Mouse (Mus musculus) midbrain, embryonic 10.5 days (tissue): ENCODE results near the gene Ube2e1. TPM values are rescaled to one million over a fixed set of nuclear protein-coding genes. Genes with fewer than 3 reads are reported as not detected.

Experiments used
- DNase-seq: peaks from one replicate; pipeline ENCODE4 v3.0.0-alpha.2; 2017; ENCODE audit warnings: low spot score
- H3K27ac ChIP-seq: fragments of 300-500 bp; sonication (generic); replicated peaks from 2 replicates; pipeline ENCODE4 v1.5.1; 2016; ENCODE audit warnings: mild to moderate bottlenecking
- H3K27me3 ChIP-seq: fragments of 300-500 bp; sonication (generic); 2 replicates; pipeline ENCODE4 v1.6.1; 2016; ENCODE audit warnings: low read depth, mild to moderate bottlenecking; ENCODE audit not compliant: poor library complexity, severe bottlenecking
- H3K36me3 ChIP-seq: fragments of 300-500 bp; sonication (generic); 2 replicates; pipeline ENCODE4 v1.6.1; 2016; ENCODE audit warnings: mild to moderate bottlenecking, moderate library complexity
- H3K4me1 ChIP-seq: fragments of 300-500 bp; sonication (generic); 2 replicates; pipeline ENCODE4 v1.6.1; 2016
- H3K4me3 ChIP-seq: fragments of 300-500 bp; sonication (generic); 2 replicates; pipeline ENCODE4 v1.5.1; 2016; ENCODE audit warnings: mild to moderate bottlenecking, moderate library complexity
- H3K9me3 ChIP-seq: fragments of 300-500 bp; sonication (generic); replicated peaks from 2 replicates; pipeline ENCODE4 v1.6.1; 2016; ENCODE audit warnings: mild to moderate bottlenecking
- WGBS: fragments of 180-500 bp; shearing (Covaris S2); methylation state at CpG from one replicate; pipeline ENCODE4 v1.1.7; 2016; 5-methylcytosine and 5-hydroxymethylcytosine counted together
- polyA plus RNA-seq: library from polyadenylated mRNA; unstranded; fragments of >200 nt; fragmentation: Nextera tagmentation; extraction: Ambion mirVana; gene quantifications from 2 replicates; pipeline ENCODE4 v1.2.1, GENCODE M21; 2016

Gene Ube2e1
- polyA plus RNA-seq, 1 experiment from 2014 or later, result 174 TPM

- H3K36me3 ChIP-seq, result no peaks in the 10 kb centered on the region
- H3K27ac ChIP-seq, result no peak overlapping the region
- H3K4me3 ChIP-seq, result no peak overlapping the region
- H3K27me3 ChIP-seq, result no peaks in the 10 kb centered on the region
- no peaks in the 10 kb centered on the region for H3K9me3 ChIP-seq
- no peak for DNase-seq
- H3K4me1 ChIP-seq, result peaks cover 5% of the 10 kb centered on the region; the same call in 1 of the 2 replicates
- WGBS, result 76% methylated on average over 3 of the region's 3 CpGs
Measured at GRCm38 (mm10) chr14:18352934-18353333, 21.3 kb upstream of the Ube2e1 start.

GRCm38 (mm10) chr14:18350680-18351079, 19.0 kb upstream of the Ube2e1 start:
- no peaks in the 10 kb centered on the region for H3K27me3 ChIP-seq
- no peak for DNase-seq
- H3K27ac ChIP-seq, result no peak overlapping the region
- H3K4me3 ChIP-seq, result no peak overlapping the region
- peaks cover 5% of the 10 kb centered on the region; the same call in 1 of the 2 replicates for H3K4me1 ChIP-seq
- 55% methylated on average over 1 of the region's 1 CpGs for WGBS
- no peaks in the 10 kb centered on the region for H3K9me3 ChIP-seq
- no peaks in the 10 kb centered on the region for H3K36me3 ChIP-seq

GRCm38 (mm10) chr14:18349871-18350270, 18.2 kb upstream of the Ube2e1 start:
- Histone ChIP-seq H3K36me3 (no peaks in the 10 kb centered on the region), H3K9me3 (no peaks in the 10 kb centered on the region), H3K27me3 (no peaks in the 10 kb centered on the region), H3K4me3 (no peak overlapping the region), H3K4me1 (peaks cover 5% of the 10 kb centered on the region; the same call in 1 of the 2 replicates), H3K27ac (no peak overlapping the region)
- 61% methylated on average over 5 of the region's 5 CpGs for WGBS
- no peak for DNase-seq

DNA sequence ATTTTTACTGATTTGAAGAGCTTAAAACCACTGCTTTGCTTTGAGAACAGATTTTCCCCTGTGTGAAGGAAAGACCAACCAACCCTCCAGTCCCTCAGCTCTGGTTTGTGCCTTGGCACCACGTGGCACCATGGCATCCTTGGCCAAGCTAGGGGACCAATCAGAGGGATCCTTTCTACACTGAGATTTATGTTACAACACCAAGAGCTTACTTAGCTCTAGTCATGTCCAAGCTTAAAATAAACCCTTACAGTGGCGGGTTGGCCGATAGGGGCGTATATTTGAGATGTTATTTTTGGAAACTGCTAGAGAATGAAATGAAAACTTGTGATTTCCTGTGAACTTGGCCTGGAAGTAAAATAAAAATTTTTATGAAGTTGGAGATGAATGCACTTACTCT, 11.9 kb upstream of the Ube2e1 start:
- H3K9me3 ChIP-seq, result no peaks in the 10 kb centered on the region
- 0 out of 2 replicates have a peak, but pooled peaks cover 3% of the 10 kb centered on the region for H3K4me1 ChIP-seq
- H3K27ac ChIP-seq, result no peak overlapping the region
- no peak for DNase-seq
- H3K36me3 ChIP-seq, result no peaks in the 10 kb centered on the region
- H3K27me3 ChIP-seq, result no peaks in the 10 kb centered on the region
- H3K4me3 ChIP-seq, result no peak overlapping the region
- WGBS, result 81% methylated on average over 4 of the region's 4 CpGs

DNA sequence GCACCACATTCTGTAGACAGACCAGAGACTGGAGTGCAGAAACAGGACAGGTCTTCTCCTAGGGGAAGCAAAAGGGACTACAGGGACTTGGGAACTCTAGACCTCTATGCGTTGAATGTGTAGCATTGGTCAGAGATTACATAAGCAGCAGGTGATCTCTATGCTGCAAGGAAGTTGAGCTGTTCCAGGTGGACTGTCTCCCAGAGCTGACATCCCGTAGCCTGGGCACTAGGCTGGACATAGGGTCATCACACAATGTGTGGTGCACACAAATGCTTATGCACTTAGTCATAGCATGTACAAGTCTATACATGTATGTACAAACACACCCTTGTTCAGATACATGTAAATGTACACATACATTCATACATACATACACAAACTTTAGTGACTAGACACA, 11.1 kb upstream of the Ube2e1 start:
- H3K9me3 ChIP-seq, result no peaks in the 10 kb centered on the region
- DNase-seq, result no peak
- 0 out of 2 replicates have a peak, but pooled peaks cover 3% of the 10 kb centered on the region for H3K4me1 ChIP-seq
- no peaks in the 10 kb centered on the region for H3K36me3 ChIP-seq
- WGBS, result 86% methylated on average over 2 of the region's 2 CpGs
- H3K27me3 ChIP-seq, result no peaks in the 10 kb centered on the region
- no peak overlapping the region for H3K4me3 ChIP-seq
- no peak overlapping the region for H3K27ac ChIP-seq

DNA sequence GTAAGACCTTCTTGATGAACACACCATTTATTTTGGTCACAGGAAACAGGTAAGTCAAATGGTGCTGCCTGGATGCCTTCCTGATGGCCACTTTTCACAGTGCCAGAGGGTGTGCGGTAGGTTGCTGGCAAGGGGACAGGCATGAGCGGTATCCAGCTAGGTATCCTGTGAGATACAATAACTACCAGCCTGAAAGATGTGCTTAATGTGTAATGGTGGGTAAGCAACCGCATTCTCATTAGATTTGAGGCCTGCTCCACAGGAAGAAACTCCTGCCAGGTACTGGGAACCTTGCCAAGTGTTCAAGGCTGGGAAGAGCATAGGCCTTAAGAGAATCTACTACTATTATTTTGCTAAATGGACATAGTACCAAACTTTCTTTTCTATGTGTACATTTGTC, 9.4 kb upstream of the Ube2e1 start:
- WGBS, result 92% methylated on average over 3 of the region's 3 CpGs
- no peak overlapping the region for H3K27ac ChIP-seq
- H3K36me3 ChIP-seq, result no peaks in the 10 kb centered on the region
- H3K4me1 ChIP-seq, result 0 out of 2 replicates have a peak, but pooled peaks cover 3% of the 10 kb centered on the region
- H3K9me3 ChIP-seq, result no peaks in the 10 kb centered on the region
- H3K27me3 ChIP-seq, result no peaks in the 10 kb centered on the region
- H3K4me3 ChIP-seq, result no peak overlapping the region
- DNase-seq, result no peak

DNA sequence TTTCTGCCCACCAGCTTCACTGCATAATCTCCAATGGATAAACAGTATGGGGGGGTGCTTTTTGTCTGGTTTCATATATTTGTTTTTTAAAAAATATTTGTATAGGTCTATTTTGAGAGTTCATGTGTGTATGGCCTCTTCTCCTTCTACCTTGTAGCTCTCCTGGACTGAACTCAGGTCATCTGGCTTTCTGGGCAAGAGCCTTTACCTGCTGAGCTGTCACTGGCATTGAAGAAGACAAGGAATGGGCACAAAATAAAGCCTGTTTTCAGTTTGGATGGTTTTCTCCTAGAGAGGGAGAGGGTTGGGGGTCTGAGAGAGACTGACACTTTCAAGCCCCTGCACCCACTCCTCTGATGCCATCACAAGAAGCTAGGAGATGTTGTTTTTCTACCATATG, 4.4 kb upstream of the Ube2e1 start:
- Histone ChIP-seq H3K36me3 (no peaks in the 10 kb centered on the region), H3K9me3 (no peaks in the 10 kb centered on the region), H3K4me3 (no peak overlapping the region), H3K27me3 (no peaks in the 10 kb centered on the region), H3K27ac (no peak overlapping the region), H3K4me1 (peaks cover 7% of the 10 kb centered on the region; the same call in 1 of the 2 replicates)
- no peak for DNase-seq

- Histone ChIP-seq H3K4me3 (peak overlapping the region; percentile 91), H3K9me3 (no peaks in the 10 kb centered on the region), H3K27me3 (no peaks in the 10 kb centered on the region), H3K4me1 (peaks cover 46% of the 10 kb centered on the region), H3K27ac (peak overlapping the region; percentile 96), H3K36me3 (peaks cover 10% of the 10 kb centered on the region)
- DNase-seq, result peak; percentile 51
- WGBS, result 2% methylated on average over 71 of the region's 99 CpGs
Measured at GRCm38 (mm10) chr14:18330789-18331692, 618 bp downstream of the Ube2e1 start.

GRCm38 (mm10) chr14:18326968-18327672, 4.5 kb downstream of the Ube2e1 start:
- peak; percentile 76 for DNase-seq
- Histone ChIP-seq H3K9me3 (no peaks in the 10 kb centered on the region), H3K4me1 (peaks cover 46% of the 10 kb centered on the region), H3K27ac (peak overlapping the region; percentile 93), H3K4me3 (peak overlapping the region; percentile 63), H3K36me3 (peaks cover 25% of the 10 kb centered on the region), H3K27me3 (no peaks in the 10 kb centered on the region)
- 2% methylated on average over 37 of the region's 37 CpGs for WGBS

- no peak for DNase-seq
- H3K27ac ChIP-seq, result no peak overlapping the region
- no peaks in the 10 kb centered on the region for H3K9me3 ChIP-seq
- H3K4me1 ChIP-seq, result no peaks in the 10 kb centered on the region
- no peaks in the 10 kb centered on the region for H3K27me3 ChIP-seq
- no peak overlapping the region for H3K4me3 ChIP-seq
- H3K36me3 ChIP-seq, result peaks cover 53% of the 10 kb centered on the region
- 89% methylated on average over 11 of the region's 11 CpGs for WGBS
Measured at GRCm38 (mm10) chr14:18317457-18318411, 13.9 kb downstream of the Ube2e1 start.

GRCm38 (mm10) chr14:18304165-18304564, 27.5 kb downstream of the Ube2e1 start:
- peaks cover 44% of the 10 kb centered on the region for H3K36me3 ChIP-seq
- no peaks in the 10 kb centered on the region for H3K27me3 ChIP-seq
- 95% methylated on average over 5 of the region's 5 CpGs for WGBS
- H3K4me3 ChIP-seq, result no peak overlapping the region
- H3K4me1 ChIP-seq, result no peaks in the 10 kb centered on the region
- no peaks in the 10 kb centered on the region for H3K9me3 ChIP-seq
- DNase-seq, result no peak
- H3K27ac ChIP-seq, result no peak overlapping the region

DNA sequence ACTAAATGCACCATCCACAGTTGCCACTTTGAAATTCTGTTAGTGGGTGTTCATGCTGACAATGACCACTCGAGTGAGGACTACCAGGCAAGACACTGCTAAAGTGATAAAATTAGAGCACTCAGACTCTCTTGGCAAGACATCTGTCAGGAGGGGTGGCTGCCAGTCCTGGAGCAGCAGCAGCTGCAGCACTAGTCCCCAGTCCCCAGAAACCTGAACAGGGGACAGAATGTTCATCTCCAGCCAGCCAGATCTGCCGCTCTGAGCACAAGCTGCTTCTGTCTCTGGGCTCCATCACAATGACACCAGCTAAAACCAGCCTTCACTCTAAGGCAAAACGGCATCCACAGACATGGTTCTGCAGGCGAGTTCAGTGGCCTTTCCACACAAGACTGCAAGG, 28.4 kb downstream of the Ube2e1 start:
- no peak for DNase-seq
- H3K9me3 ChIP-seq, result no peaks in the 10 kb centered on the region
- peaks cover 49% of the 10 kb centered on the region for H3K36me3 ChIP-seq
- H3K27me3 ChIP-seq, result no peaks in the 10 kb centered on the region
- H3K4me3 ChIP-seq, result no peak overlapping the region
- no peak overlapping the region for H3K27ac ChIP-seq
- 91% methylated on average over 4 of the region's 4 CpGs for WGBS
- H3K4me1 ChIP-seq, result no peaks in the 10 kb centered on the region
